Mouse (Mus musculus) megakaryocyte progenitor cell, adult 5-6 weeks (primary cell): ENCODE results near the gene Kng1. TPM values are rescaled to one million over a fixed set of nuclear protein-coding genes. Genes with fewer than 3 reads are reported as not detected.
A peak's percentile ranks its signal among the peaks of the same experiment; 100 is the strongest.
"Not testable (repeated sequence)": the region's sequence is repeated elsewhere in the genome, so short reads cannot be mapped to it uniquely, and the experiment has no call there.

Experiments
- ATAC-seq: replicated peaks from 2 replicates; pipeline ENCODE4 v1.8.0; 2016; ENCODE audit warnings: mild to moderate bottlenecking, moderate TSS enrichment, inconsistent platforms; ENCODE audit not compliant: poor library complexity
- total RNA-seq, 2 experiments: library from RNA; stranded (forward) in 1 of 2; stranded (reverse) in 1 of 2; fragments of 157-497, 149-512 nt in 1 of 2; fragments of 200-1000 nt in 1 of 2; gene quantifications; 2 replicates each; pipeline versions ENCODE4 v1.2.3 to v1.2.4; 2015 to 2017

Kng1 gene
- total RNA-seq (2015) (not detected in 2 replicates), total RNA-seq (2017) (not detected in 2 replicates)

DNA sequence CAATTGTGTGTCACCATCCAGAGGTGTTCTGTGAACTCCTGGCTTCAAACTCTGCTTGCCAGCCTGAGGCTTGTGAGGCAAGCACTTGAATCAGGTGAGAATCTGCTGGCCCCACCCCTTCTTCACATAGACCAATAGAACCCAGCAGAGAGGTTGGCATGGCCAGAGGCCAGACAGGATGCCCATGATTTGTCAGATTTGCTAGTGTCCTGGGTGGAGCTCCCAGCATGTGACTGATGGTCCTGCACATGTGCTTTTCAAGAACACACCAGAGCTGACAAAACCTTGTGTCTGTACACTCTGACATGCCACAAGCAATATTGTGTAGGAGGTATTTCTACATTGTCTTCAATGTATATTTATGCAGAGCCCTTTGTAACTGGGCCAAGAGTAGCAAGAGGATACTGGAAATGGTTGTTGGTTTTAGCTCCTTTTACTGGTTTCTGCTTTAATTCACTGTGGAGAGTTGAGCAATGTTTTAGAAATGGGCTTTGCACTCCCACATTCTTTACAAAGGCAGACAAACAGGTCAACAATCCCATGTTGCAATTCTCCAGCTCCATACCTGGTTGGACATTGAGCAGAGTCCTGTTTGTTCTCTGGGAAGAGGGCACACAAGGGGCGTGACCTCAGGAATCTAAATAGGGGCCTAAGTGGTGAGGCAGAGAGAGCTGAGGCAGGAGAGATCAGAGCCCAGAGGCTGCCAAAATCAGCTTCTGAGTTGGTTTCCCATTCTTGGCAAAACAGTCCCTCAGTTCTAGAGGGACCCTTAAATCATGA lies at the start of gene Kng1:
TSS of gene Kng1 (plus strand) at position 198 of the 780 bp plus-strand sequence.
- ATAC-seq: not testable (repeated sequence)

DNA sequence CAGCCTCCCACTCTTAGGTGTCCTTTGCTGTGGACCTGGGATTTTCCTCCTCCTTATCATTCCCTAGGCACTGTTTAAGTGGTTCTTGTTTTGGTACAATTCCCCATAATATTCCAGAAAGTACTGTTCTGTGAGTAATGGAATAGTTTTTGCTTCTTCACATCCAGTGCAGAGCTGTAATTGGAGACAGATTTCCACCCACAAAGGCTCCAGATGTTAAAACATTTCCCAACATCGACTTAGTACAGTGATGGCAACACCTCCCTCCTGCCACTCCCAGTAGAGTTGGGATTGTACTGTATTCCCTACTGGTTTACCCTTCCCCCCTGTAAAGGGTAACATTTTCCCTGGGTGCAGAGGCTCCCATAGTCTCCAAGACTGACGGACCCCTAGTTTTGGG lies 43.9 kb upstream of the Kng1 start:
- ATAC-seq: not testable (repeated sequence)

DNA sequence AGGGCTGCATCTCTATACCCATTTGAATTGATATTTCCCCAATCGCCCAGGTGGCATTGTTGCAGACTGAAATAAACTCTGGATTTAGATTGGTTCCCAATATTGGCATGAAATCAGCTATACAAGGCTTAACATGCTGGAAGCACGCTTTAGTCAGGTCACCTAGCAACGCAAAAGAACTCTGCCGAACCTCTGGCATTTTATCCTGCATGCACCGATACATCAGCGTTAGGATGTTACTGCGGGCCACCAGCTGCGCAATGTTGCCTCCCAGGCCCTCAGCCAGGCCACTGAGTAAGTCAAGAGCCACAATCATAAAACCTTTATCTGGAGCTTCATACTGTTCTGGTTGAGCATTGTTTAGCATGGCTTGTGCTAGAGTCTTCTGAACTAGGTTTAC lies 43.0 kb upstream of the Kng1 start:
- ATAC-seq: not testable (repeated sequence)

- ATAC-seq: not testable (repeated sequence)
Observed at GRCm38 (mm10) chr16:23020571-23020970, 37.1 kb upstream of the Kng1 start.

DNA sequence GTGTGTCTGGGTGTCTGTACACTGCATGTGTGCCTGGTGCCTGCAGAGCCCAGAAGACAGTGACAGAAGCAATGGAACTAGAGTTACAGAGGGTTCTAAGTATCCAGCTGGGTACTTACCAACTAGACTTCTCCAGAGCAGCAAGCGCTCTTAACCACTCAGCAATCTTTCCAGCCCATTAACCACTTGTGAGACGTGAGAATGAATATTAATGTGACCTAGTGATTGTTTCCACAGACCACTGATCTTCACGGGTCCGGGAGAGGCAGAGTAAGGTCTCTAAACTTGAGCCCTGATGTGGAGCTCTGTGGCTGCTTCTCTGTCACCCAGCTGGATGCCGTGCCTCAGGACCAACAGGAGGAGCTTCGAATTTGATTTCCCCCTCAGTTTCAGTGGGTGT lies 32.6 kb upstream of the Kng1 start:
- ATAC-seq: no peak

DNA sequence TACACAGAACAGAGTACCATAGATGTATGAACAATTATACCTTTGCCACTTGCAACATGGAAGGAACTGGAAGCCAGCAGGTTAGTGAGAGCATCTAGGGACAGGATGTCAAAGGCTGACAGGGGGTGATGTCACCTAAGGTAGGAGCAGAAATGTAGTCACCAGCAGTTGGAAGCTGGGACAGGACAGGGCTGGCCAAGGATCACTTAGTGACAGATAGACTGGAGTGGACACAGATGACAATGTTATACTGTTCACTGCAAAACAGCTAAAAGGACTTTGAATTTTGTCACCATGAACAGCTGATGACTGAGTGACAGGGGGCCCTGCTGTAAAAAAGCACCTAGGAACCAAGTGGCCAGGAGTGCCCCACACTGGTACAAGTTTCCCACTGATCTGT lies 31.1 kb upstream of the Kng1 start:
- ATAC-seq: no peak

DNA sequence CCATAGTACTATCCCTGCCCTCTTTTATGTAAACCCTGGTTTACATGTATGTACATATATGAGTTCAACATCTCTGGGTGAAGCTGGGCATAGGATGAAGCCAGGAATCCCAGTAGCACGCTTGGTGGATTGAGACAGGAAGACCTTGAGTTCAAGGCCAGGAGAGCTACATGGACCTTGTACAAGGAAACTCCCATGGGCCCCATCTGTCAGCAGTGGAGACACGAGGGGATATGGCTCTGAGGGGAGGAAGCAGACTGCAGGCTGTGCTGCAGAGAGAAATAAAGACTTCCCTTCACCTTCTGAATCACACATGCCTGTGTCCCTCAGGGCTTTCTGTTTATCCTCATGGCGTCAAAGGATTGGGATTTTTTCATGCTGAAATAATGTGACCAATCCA lies 30.3 kb upstream of the Kng1 start:
- ATAC-seq: not testable (repeated sequence)

GRCm38 (mm10) chr16:23028966-23029600 lies 28.6 kb upstream of the Kng1 start, which contains the start of gene Kng2:
Kng2 (minus strand) TSS chr16:23029482.
- not testable (repeated sequence) for ATAC-seq

DNA sequence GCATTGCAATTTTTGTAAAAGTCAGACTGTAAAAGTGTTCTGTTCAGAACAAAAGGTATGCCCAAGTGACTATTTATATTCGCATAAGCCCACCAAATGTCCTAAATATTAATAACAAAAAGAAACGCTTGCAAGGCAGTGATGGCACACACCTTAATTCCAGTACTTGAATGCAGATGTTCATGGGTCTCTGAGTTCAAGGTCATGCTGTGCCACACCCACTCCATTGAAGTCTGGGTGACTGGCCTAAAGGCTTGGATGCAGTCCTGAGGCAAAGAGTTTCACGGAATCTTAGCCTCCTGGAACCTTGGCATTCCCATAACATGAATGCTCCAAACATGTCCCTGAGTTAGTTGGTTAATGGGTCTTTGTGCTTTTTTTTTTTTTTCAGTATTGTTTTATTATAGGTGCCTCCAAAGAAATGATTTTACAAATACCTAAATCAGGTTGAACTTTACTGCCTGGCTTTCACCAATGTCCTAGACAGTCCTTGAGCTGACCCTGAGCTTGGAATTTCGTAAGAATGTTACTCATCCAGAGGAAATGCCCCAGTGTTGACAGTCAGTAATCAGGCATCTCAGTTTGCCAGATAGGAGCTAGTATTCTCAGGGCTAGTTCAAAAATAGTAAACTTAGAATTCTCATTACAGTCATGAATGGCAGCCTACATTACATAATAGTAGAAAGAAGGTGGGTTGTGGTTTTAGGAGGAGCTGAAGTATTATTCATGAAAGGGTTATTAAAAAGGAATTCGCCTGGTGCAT lies 26.8 kb upstream of the Kng1 start:
- no peak for ATAC-seq

DNA sequence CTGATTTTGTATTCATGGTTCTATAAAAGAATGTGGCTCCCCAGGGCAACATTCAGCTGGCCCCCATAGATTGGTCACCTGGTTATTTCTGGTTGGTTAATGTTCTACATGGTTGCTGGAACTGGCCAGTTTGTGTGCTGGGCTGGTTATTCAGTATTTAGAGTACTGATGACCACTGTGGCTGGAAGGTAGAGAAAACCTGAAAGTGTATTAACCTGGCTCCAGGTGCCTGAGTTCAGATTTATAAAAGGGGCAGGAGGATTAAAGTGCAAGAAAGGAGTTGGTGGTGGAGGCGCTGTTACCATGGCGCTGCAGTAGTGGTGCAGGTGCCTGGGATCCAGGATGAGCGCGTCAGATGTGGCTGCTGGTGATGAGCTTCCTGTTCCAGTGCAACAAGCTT lies 24.0 kb upstream of the Kng1 start:
- no peak for ATAC-seq

DNA sequence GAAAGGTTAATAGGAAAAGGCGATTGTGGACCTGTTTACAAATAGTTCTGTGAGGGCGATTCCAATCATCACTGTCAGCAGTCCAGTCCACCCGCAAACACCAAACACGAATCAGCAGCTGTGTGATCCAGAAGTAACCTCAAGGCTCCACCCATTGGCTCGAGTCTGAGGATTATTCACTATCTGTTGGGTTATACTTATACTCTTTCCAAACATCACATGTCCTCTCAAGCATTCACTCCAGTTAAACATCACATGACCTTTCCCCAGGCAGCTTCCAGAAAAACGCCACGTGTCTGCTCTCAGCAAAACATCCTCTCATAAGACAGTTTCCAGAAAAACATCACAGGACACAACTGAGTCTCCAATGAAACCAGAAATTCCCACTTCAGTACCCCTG lies 19.9 kb upstream of the Kng1 start:
- ATAC-seq: no peak

- ATAC-seq: no peak
Observed at GRCm38 (mm10) chr16:23039281-23039680, 18.4 kb upstream of the Kng1 start.

- no peak for ATAC-seq
Observed at GRCm38 (mm10) chr16:23040876-23041275, 16.8 kb upstream of the Kng1 start.

DNA sequence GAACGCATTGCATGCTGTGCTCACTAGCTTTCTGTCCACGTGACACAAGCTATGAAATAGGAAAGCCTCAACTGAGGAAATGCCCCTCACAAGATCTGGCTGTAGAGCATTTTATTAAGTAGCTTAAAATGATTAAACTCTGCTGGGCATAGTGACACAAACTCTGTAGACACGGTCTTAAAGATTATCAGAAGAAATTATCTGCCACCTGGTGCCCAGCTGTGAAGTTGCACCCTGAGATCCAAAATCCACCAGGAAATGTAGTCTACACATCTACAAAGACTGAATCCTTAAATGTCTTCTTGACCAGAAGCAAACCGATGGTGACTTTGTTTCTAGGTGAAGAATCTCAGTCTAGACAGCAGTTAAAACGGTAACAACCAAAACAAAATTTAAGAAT lies 11.3 kb upstream of the Kng1 start:
- no peak for ATAC-seq

- not testable (repeated sequence) for ATAC-seq
Observed at GRCm38 (mm10) chr16:23059630-23060029, 2.0 kb downstream of the Kng1 start.

DNA sequence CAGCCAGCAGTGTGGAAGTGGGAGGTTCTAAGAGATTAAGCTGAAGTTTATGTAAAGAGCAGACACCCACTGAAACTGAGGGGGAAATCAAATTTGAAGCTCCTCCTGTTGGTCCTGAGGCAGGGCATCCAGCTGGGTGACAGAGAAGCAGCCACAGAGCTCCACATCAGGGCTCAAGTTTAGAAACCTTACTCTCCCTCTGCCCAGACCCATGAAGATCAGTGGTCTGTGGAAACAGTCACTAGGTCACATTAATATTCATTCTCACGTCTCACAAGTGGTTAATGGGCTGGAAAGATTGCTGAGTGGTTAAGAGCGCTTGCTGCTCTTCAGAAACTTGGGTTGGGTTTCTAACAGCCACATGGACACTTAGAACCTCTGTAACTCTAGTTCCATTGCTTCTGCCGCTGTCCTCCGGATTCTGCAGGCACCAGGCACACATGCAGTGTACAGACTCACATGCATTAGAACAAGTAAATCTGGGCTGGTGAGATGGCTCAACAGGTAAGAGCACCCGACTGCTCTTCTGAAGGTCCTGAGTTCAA lies 3.2 kb downstream of the Kng1 start:
- not testable (repeated sequence) for ATAC-seq

- not testable (repeated sequence) for ATAC-seq
Observed at GRCm38 (mm10) chr16:23077516-23077915, 19.9 kb downstream of the Kng1 start.

GRCm38 (mm10) chr16:23087159-23087558 lies 29.5 kb downstream of the Kng1 start:
- not testable (repeated sequence) for ATAC-seq

DNA sequence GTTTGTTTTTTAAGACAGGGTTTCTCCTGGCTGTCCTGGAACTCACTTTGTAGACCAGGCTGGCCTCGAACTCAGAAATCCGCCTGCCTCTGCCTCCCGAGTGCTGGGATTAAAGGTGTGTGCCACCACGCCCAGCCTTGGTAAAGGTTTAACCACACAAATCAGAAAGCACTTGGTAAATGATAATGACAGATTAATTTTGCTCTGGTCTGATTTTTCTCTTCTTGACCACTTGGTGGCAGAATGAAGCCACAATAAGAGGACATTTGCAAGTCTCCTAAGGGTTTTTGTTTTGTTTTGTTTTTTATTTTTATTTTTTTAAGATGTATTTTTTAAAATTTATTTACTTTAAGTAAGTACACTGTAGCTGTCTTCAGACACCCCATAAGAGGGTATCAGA lies 30.0 kb downstream of the Kng1 start:
- ATAC-seq: 0 out of 2 replicates have a peak, but pooled peaks have one; percentile 42

- not testable (repeated sequence) for ATAC-seq
Observed at GRCm38 (mm10) chr16:23088491-23088890, 30.8 kb downstream of the Kng1 start.

DNA sequence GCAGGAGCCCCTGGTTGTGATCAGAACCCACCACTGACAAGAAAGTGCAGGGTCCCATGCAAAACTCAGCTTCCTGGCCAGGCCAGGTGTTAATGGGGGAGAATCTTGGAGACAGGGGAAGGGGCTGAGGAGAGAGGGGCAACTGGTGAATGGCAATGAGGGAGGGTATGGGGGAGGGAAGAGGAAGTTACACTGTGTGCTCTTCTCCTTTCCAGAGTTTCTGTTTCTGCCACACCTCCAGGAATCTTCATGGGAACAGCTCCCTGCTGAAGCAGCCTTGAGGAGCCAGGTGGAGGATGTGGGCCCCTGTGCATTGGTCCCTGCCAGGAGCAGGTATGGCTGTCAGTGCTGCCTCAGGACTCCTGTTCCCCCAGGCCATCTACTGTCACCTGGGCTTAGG lies 33.7 kb downstream of the Kng1 start:
- 0 out of 2 replicates have a peak, but pooled peaks have one; percentile 23 for ATAC-seq
